Mouse (Mus musculus): ENCODE measurements at regions not wholly inside any gene's neighbourhood (a gene's known extent, or its start where the extent isn't known, plus 50 kb on each side); places are given as distances from the start of the nearest gene placed in this dataset.

GRCm38 (mm10) chr3:143369002-143369401 lies 487.2 kb upstream of the Pkn2 start:
- Histone ChIP-seq H3K4me2 (ENCODE audit: low read depth) (no peak overlapping the region), H3K9ac (ENCODE audit: low read length) (no peak overlapping the region), H3K36me3 (ENCODE audit: control insufficient read depth, insufficient read depth, low read length) (no peaks in the 10 kb centered on the region), H3K27ac (ENCODE audit: low read depth, low read length) (no peak overlapping the region), H3K4me1 (ENCODE audit: control insufficient read depth, insufficient read depth, low read length) (no peaks in the 10 kb centered on the region), H3K27me3 (ENCODE audit: control insufficient read depth, insufficient read depth, low read length) (no peaks in the 10 kb centered on the region), H3K4me3 (ENCODE audit: low read depth, low read length) (no peak overlapping the region), H3K9me3 (ENCODE audit: control insufficient read depth, low read length) (no peaks in the 10 kb centered on the region)
- ATAC-seq (ENCODE audit: insufficient read depth, low FRiP score, low TSS enrichment): no peak
- no peak for DNase-seq (ENCODE audit: low spot score)
- 92% methylated on average over 1 of the region's 1 CpGs for WGBS

DNA sequence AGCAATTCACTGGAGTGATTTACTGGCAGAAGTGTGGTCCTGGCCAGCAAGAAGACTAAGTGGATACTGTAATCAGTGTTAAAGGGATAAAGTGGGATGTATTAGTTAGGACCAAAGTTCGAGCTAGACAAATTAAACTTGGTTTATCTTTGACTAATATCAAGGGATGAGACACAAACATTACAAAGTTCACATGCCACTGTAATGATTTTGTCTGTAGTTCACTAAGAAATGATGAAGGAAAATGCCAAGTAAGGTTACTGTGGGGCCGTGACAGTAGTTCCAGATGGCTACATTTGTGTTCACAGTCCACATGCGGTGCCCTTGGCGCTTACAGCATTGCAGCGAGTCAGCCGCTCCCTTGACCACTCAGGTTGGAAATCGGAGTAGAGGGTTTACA lies 458.2 kb upstream of the Pkn2 start:
- no peak for ATAC-seq (ENCODE audit: insufficient read depth, low FRiP score, low TSS enrichment)
- Histone ChIP-seq H3K4me2 (ENCODE audit: low read depth) (no peak overlapping the region), H3K4me1 (ENCODE audit: control insufficient read depth, insufficient read depth, low read length) (no peaks in the 10 kb centered on the region), H3K9ac (ENCODE audit: low read length) (no peak overlapping the region), H3K36me3 (ENCODE audit: control insufficient read depth, insufficient read depth, low read length) (no peaks in the 10 kb centered on the region), H3K4me3 (ENCODE audit: low read depth, low read length) (no peak overlapping the region), H3K9me3 (ENCODE audit: control insufficient read depth, low read length) (no peaks in the 10 kb centered on the region), H3K27me3 (ENCODE audit: control insufficient read depth, insufficient read depth, low read length) (no peaks in the 10 kb centered on the region), H3K27ac (ENCODE audit: low read depth, low read length) (no peak overlapping the region)
- 88% methylated on average over 7 of the region's 7 CpGs for WGBS
- no peak for DNase-seq (ENCODE audit: low spot score)

DNA sequence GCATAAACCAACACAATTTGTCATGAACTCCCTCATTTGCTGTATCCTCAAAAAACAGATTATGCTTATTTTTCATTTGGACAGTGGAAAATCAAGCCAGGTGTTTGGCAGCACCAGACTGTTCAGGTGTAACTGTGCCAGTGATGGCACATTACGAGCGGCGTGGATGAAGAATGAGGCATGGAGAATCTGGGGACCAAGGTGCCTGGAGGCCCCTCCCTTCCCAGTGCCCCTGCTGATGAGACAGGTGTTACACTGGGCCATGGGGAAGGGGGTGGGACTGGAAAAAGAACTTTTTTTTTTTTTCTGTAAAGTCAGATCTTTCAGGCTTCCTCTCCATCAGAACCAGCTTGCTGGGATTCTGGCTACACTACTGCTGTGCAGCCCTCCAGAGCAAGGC lies 451.5 kb upstream of the Pkn2 start:
- DNase-seq (ENCODE audit: low spot score): no peak
- no peak overlapping the region for H3K4me3 ChIP-seq (ENCODE audit: low read depth, low read length)
- H3K9me3 ChIP-seq (ENCODE audit: control insufficient read depth, low read length): no peaks in the 10 kb centered on the region
- no peak overlapping the region for H3K27ac ChIP-seq (ENCODE audit: low read depth, low read length)
- no peaks in the 10 kb centered on the region for H3K36me3 ChIP-seq (ENCODE audit: control insufficient read depth, insufficient read depth, low read length)
- H3K4me2 ChIP-seq (ENCODE audit: low read depth): no peak overlapping the region
- WGBS: 86% methylated on average over 3 of the region's 3 CpGs
- H3K9ac ChIP-seq (ENCODE audit: low read length): no peak overlapping the region
- H3K27me3 ChIP-seq (ENCODE audit: control insufficient read depth, insufficient read depth, low read length): no peaks in the 10 kb centered on the region
- no peaks in the 10 kb centered on the region for H3K4me1 ChIP-seq (ENCODE audit: control insufficient read depth, insufficient read depth, low read length)
- ATAC-seq (ENCODE audit: insufficient read depth, low FRiP score, low TSS enrichment): no peak

- no peak for DNase-seq (ENCODE audit: low spot score)
- H3K4me1 ChIP-seq (ENCODE audit: control insufficient read depth, insufficient read depth, low read length): no peaks in the 10 kb centered on the region
- no peak for ATAC-seq (ENCODE audit: insufficient read depth, low FRiP score, low TSS enrichment)
- H3K27me3 ChIP-seq (ENCODE audit: control insufficient read depth, insufficient read depth, low read length): no peaks in the 10 kb centered on the region
- no peak overlapping the region for H3K4me2 ChIP-seq (ENCODE audit: low read depth)
- no peak overlapping the region for H3K9ac ChIP-seq (ENCODE audit: low read length)
- no peak overlapping the region for H3K4me3 ChIP-seq (ENCODE audit: low read depth, low read length)
- no peaks in the 10 kb centered on the region for H3K9me3 ChIP-seq (ENCODE audit: control insufficient read depth, low read length)
- H3K36me3 ChIP-seq (ENCODE audit: control insufficient read depth, insufficient read depth, low read length): no peaks in the 10 kb centered on the region
- no peak overlapping the region for H3K27ac ChIP-seq (ENCODE audit: low read depth, low read length)
Measured at GRCm38 (mm10) chr3:143328521-143328920, 446.7 kb upstream of the Pkn2 start.

DNA sequence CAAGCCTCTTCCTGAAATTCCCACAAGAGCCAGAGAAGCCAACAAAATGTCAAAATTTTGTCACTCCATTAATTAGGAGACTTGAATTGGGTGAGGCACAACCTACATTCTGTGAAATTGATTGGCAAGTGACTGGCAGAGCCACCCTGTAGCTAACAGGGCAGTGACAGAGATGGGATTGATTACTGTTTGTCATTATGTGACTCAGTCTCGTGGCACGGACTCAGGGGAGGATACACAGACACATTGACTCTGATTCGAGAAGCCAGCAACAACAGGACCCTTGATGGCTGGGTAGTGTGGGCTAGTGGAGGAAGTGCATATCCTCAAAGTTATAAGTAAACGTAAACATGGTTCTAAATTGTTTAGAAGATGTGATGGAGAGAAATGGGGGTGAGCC lies 445.8 kb upstream of the Pkn2 start:
- Histone ChIP-seq H3K4me1 (ENCODE audit: control insufficient read depth, insufficient read depth, low read length) (no peaks in the 10 kb centered on the region), H3K4me2 (ENCODE audit: low read depth) (no peak overlapping the region), H3K9me3 (ENCODE audit: control insufficient read depth, low read length) (no peaks in the 10 kb centered on the region), H3K27me3 (ENCODE audit: control insufficient read depth, insufficient read depth, low read length) (no peaks in the 10 kb centered on the region), H3K9ac (ENCODE audit: low read length) (no peak overlapping the region), H3K27ac (ENCODE audit: low read depth, low read length) (no peak overlapping the region), H3K4me3 (ENCODE audit: low read depth, low read length) (no peak overlapping the region), H3K36me3 (ENCODE audit: control insufficient read depth, insufficient read depth, low read length) (no peaks in the 10 kb centered on the region)
- WGBS: 81% methylated on average over 4 of the region's 4 CpGs
- DNase-seq (ENCODE audit: low spot score) (no peak), ATAC-seq (ENCODE audit: insufficient read depth, low FRiP score, low TSS enrichment) (no peak)

DNA sequence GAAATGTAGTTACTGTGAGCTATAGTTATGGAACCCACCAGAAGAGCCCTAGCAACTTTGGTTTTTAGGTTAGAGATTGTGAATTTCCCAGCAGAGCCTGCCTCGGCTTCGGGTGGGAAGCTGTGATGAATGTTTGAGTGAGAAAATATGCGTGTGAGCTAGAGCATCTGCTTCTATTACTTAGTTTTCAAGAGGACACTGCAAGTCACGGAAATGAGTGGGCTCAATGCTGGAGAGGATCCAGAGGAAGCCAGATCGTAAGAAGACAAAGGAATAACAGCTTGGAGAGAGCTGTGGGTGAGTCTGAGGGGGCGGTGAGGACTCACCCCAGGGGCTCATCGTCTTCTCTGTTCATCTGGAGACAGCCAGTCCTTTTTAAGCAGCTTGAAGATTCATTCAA lies 434.7 kb upstream of the Pkn2 start:
- Histone ChIP-seq H3K4me1 (ENCODE audit: control insufficient read depth, insufficient read depth, low read length) (no peaks in the 10 kb centered on the region), H3K27me3 (ENCODE audit: control insufficient read depth, insufficient read depth, low read length) (no peaks in the 10 kb centered on the region), H3K4me2 (ENCODE audit: low read depth) (no peak overlapping the region), H3K36me3 (ENCODE audit: control insufficient read depth, insufficient read depth, low read length) (no peaks in the 10 kb centered on the region), H3K9ac (ENCODE audit: low read length) (no peak overlapping the region), H3K4me3 (ENCODE audit: low read depth, low read length) (no peak overlapping the region), H3K9me3 (ENCODE audit: control insufficient read depth, low read length) (no peaks in the 10 kb centered on the region), H3K27ac (ENCODE audit: low read depth, low read length) (no peak overlapping the region)
- DNase-seq (ENCODE audit: low spot score) (no peak), ATAC-seq (ENCODE audit: insufficient read depth, low FRiP score, low TSS enrichment) (no peak)
- 78% methylated on average over 7 of the region's 7 CpGs for WGBS

- H3K9ac ChIP-seq (ENCODE audit: low read length): no peak overlapping the region
- no peaks in the 10 kb centered on the region for H3K27me3 ChIP-seq (ENCODE audit: control insufficient read depth, insufficient read depth, low read length)
- H3K36me3 ChIP-seq (ENCODE audit: control insufficient read depth, insufficient read depth, low read length): no peaks in the 10 kb centered on the region
- H3K4me1 ChIP-seq (ENCODE audit: control insufficient read depth, insufficient read depth, low read length): no peaks in the 10 kb centered on the region
- H3K27ac ChIP-seq (ENCODE audit: low read depth, low read length): no peak overlapping the region
- ATAC-seq (ENCODE audit: insufficient read depth, low FRiP score, low TSS enrichment): no peak
- no peak overlapping the region for H3K4me2 ChIP-seq (ENCODE audit: low read depth)
- H3K9me3 ChIP-seq (ENCODE audit: control insufficient read depth, low read length): no peaks in the 10 kb centered on the region
- WGBS: 85% methylated on average over 4 of the region's 4 CpGs
- no peak overlapping the region for H3K4me3 ChIP-seq (ENCODE audit: low read depth, low read length)
- no peak for DNase-seq (ENCODE audit: low spot score)
Measured at GRCm38 (mm10) chr3:143291793-143292192, 410.0 kb upstream of the Pkn2 start.

DNA sequence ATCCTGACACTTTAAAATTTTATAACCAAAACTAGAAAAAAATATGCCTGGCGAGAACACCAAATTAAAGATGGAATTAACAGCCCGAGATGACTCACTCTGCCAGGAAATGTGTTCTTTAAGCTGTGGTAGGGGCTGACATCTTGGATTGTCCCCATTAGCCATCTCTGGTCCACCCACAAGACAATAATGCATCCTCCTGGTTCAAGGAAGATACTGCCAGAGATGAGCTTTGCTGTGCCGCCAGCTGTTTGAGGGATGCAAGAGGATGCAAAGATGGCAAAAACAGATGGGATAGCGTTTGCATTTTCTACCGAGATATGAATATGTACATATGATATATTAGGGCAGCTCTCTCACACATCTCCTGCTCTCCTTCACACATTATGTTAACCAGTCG lies 382.3 kb upstream of the Pkn2 start:
- H3K9ac ChIP-seq (ENCODE audit: low read length): no peak overlapping the region
- H3K4me2 ChIP-seq (ENCODE audit: low read depth): no peak overlapping the region
- WGBS: 88% methylated on average over 6 of the region's 6 CpGs
- H3K27me3 ChIP-seq (ENCODE audit: control insufficient read depth, insufficient read depth, low read length): no peaks in the 10 kb centered on the region
- H3K36me3 ChIP-seq (ENCODE audit: control insufficient read depth, insufficient read depth, low read length): no peaks in the 10 kb centered on the region
- no peaks in the 10 kb centered on the region for H3K9me3 ChIP-seq (ENCODE audit: control insufficient read depth, low read length)
- H3K27ac ChIP-seq (ENCODE audit: low read depth, low read length): no peak overlapping the region
- H3K4me1 ChIP-seq (ENCODE audit: control insufficient read depth, insufficient read depth, low read length): no peaks in the 10 kb centered on the region
- ATAC-seq (ENCODE audit: insufficient read depth, low FRiP score, low TSS enrichment) (no peak), DNase-seq (ENCODE audit: low spot score) (no peak)
- H3K4me3 ChIP-seq (ENCODE audit: low read depth, low read length): no peak overlapping the region

DNA sequence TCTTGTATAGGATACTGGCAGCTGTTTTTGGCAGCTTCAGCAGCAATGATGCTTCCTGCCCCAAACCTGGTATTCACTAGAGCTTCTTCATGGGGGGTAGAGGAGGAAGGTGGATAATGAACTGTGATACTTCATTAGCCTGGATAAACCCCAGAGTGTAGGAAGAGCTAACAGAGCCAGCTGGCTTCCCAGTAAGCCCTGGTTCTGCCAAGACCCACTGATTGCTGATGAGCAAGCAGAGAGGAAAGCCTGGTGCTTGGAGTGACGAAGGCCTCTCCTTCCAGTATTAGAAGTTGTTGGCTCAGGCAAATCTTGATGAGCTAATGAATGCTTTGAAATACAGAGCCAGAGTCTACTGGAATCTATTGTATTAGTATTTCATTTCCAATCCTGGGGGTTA lies 370.8 kb upstream of the Pkn2 start:
- WGBS: 89% methylated on average over 1 of the region's 1 CpGs
- no peaks in the 10 kb centered on the region for H3K36me3 ChIP-seq (ENCODE audit: control insufficient read depth, insufficient read depth, low read length)
- DNase-seq (ENCODE audit: low spot score): no peak
- H3K27ac ChIP-seq (ENCODE audit: low read depth, low read length): no peak overlapping the region
- no peaks in the 10 kb centered on the region for H3K27me3 ChIP-seq (ENCODE audit: control insufficient read depth, insufficient read depth, low read length)
- no peak overlapping the region for H3K9ac ChIP-seq (ENCODE audit: low read length)
- H3K4me2 ChIP-seq (ENCODE audit: low read depth): no peak overlapping the region
- H3K4me1 ChIP-seq (ENCODE audit: control insufficient read depth, insufficient read depth, low read length): no peaks in the 10 kb centered on the region
- ATAC-seq (ENCODE audit: insufficient read depth, low FRiP score, low TSS enrichment): no peak
- no peak overlapping the region for H3K4me3 ChIP-seq (ENCODE audit: low read depth, low read length)
- no peaks in the 10 kb centered on the region for H3K9me3 ChIP-seq (ENCODE audit: control insufficient read depth, low read length)
